Mouse (Mus musculus) stomach, postnatal 0 days (tissue): ENCODE results near the gene Fam57a.

ENCODE experiments used
- CTCF ChIP-seq: IDR thresholded peaks from 2 replicates; pipeline ENCODE4 v1.5.1; 2016; ENCODE audit warnings: antibody characterized with exemption, low read depth, mild to moderate bottlenecking, moderate library complexity
- EP300 ChIP-seq: optimal IDR thresholded peaks from 2 replicates; pipeline ENCODE3; 2016; ENCODE audit warnings: antibody characterized with exemption

DNA sequence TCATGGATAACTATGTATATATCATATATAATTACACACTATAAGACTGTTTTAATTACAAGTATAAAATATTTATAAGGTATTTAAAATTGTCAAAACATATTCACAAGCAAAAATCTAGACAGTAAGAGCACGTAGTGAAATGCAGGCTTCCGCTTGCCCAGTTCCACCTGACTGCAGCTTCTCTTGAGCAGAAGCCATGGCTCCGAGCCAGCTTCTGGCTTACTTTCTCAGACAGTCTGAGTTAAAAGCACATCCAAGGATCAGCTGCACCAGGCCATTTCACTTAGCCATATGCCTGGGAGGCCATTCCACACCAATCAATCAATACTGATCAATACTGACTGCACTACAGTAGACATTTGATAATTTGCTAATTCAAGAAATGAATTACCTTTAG, 10.5 kb upstream of the Fam57a start:
- TF ChIP-seq CTCF (no peak), EP300 (no peak)
